Mouse (Mus musculus): ENCODE results near the gene Olfr1357.
"Not testable (repeated sequence)": the region's sequence is repeated elsewhere in the genome, so short reads cannot be mapped to it uniquely, and the experiment has no call there.

Gene Olfr1357

DNA sequence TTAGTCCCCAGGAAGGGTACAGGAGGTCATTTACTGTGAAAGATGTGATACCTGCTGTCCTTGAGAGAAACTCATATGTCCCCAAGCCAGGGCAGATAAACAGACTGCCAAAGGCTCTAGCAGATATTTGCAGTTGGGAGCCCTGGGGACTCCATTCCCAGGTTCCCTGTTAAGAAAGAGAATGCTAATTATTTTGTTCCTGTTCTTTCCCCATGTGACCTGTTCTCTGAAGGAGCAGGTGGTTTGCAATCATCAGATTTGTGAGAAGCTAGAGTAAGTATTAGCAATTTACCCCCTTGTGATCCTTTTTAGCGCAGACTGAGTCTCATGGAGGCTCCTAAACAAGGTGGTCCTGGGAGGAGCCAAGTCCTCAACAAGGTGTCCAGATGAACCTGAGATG is at the start of gene Olfr1357:
Gene Olfr1357 (minus strand): TSS at position 101 of the 400 bp plus-strand sequence.
- no peak for DNase-seq (ENCODE audit: low read depth, low spot score)

DNA sequence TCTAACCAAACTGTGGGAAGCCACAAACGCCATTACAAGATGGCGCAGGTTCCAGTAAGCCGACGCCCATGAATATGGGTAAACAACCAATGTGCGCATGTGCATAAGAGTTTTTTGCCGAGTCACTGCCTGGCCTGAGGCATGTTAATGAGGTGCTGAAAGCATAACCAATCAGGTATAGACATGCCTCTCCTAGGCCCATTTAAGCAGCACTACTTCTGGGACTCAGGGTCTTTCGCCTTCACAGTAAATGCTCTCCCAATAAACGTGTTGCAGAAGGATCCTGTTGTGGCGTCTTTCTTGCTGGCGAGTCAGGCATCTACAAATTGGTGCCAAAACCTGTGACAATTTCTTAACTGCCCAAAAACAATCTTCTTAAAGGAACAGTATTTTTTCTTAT is 48.8 kb upstream of the Olfr1357 start:
- not testable (repeated sequence) for DNase-seq (ENCODE audit: low read depth, low spot score)

DNA sequence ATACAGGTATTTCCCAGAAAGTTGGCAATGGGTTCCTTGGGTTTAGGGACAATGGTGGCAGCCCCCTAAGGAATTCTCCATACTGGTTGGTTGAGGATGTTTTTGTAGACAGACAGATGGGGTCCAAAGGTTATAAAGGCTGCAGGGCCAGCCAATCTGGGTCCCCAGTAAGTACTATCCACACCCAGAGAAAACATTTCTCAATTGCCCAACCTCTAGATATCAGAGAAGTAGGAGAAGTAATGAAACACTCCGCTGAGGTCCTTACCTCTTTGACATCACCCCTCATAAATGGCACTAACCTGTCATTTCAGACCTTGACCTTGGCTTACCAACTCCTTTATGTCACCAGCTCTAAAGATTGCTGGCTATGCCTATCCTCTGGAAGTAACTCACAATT is 46.7 kb upstream of the Olfr1357 start:
- DNase-seq (ENCODE audit: low read depth, low spot score): no peak

DNA sequence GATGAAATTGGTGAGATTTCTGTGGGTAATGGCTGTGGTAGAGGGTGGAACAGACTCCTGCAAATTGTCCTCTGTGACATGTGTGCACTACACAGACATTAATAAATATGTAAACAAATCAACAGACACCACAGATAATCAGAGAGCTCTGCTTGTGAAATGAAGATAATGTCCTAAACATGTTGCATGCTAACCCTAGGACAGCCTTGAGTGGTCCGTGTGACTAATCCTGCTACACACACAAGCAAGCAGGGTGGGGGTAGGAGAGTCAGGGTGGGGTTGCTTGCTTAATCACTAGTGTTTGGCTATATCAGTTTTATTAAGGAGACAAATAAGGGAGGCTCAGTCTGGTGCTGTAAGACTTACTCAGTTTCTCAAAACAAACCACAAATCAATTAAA is 43.3 kb upstream of the Olfr1357 start:
- no peak for DNase-seq (ENCODE audit: low read depth, low spot score)

DNA sequence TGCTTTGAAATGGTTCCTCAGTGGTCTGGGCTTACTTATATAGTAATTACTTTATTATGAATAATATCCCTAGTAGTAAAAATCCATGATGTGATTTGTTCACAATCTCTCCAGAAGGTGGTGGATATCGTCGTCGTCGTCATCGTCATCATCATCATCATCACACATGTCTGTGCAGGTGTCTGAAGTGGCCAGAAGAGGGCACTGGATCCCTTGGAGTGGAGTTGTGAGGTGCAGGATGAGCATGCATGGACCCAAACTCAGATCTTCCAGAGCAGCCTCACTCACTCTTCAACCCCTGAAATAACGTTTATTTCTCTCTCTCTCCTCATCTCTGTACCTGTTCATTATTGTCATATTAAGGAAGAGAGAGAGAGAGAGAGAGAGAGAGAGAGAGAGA is 14.4 kb upstream of the Olfr1357 start:
- DNase-seq (ENCODE audit: low read depth, low spot score): peak; percentile 16

DNA sequence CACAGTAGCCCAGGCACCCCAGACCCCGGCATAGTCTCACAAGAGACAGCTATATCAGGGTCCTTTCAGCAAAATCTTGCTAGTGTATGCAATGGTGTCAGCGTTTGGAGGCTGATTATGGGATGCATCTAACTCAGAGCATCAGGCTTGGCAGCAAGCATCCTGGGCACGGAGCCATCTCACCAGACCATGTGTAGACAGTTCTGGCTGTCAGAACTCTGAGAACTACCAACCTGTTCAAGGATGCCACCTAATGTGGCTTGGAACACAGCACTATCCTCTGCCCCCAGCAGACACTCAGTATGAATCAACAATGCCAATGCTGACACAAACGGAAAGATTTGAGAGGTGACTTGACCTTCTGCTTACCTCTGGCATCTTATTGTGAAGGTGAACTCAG is 12.3 kb upstream of the Olfr1357 start:
- DNase-seq (ENCODE audit: low read depth, low spot score): no peak

DNA sequence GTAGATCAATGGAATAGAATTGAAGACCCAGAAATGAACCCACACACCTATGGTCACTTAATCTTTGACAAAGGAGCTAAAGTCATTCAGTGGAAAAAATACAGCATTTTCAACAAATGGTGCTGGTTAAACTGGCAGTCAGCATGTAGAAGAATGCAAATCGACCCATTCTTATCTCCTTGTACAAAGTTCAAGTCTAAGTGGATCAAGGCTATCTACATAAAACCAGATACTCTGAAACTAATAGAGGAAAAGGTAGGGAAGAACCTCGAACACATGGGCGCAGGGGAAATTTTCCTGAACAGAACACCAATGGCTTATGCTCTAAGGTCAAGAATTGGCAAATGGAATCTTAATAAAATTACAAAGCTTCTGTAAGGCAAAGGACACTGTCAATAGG is 5.3 kb upstream of the Olfr1357 start:
- DNase-seq (ENCODE audit: low read depth, low spot score): not testable (repeated sequence)

DNA sequence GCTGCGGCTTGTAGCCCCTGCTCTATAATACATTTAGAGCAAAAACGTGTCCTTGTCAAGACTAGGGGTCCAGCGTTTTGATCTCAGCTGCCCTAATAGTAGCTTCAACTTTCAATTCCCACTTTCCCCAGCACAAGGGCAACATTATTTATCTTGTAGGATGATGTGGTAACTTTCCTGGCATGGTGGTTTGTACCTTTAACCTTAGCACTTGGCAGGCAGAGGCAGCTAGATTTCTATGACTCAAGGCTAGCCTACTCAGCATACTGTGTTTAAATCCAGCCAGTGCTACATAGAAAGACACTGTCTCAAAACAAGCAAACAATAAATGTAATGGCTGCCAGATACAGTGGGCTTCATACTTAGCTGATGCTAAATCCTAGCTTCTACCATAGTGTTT is 10.3 kb downstream of the Olfr1357 start:
- no peak for DNase-seq (ENCODE audit: low read depth, low spot score)

DNA sequence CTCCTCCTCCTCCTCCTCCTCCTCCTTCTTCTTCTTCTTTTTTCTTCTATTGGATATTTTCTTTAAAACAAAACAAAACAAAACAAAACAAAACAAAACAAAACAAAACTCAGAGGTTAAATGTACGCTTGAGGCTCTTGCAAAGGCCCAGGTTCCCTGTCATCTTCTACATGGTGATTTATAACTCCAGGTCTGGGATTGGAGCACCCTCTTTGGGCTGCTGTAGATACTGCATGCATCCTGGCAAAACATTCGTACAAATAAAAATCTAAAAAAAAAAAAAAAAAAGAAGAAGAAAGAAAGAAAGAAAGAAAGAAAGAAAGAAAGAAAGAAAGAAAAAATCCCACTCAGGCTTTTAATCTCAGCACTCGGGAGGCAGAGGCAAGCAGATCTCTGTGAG is 12.8 kb downstream of the Olfr1357 start:
- no peak for DNase-seq (ENCODE audit: low read depth, low spot score)

DNA sequence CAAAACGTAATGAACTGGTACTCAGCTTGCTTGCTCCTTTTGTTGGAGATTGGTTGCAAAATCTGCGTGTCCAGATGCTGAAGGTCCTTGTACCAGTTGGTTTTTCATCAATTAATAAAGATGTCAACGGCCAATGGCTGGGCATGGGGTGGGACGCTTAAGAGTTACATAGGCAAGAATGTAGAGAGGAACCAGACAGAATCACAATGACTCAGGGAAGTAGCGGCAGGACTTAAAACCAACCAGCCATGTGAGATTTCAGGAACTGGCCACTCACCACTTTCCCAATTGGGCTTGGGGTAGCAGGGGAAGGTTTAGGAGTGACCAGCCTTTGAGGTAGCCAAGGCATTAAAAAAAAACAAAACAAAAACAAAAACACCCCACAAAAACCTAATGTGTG is 18.0 kb downstream of the Olfr1357 start:
- DNase-seq (ENCODE audit: low read depth, low spot score): no peak

DNA sequence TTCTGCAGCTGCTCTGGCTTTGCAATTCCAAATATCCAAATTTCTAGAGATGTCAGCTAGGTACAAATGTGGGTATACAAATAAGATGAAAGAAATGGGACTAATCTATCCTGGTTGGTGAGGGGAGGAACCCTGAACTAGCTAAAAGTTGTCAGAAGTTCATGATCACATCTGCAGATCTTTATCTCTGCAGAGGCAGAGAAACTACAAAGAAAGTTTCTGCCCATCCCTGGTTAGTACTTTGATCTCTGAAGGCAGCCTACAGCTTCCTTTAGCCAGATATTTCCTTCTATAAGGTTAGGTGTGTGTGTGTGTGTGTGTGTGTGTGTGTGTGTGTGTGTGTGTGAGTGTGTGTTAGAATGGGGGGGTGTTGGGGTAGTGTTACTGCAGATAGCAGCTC is 23.3 kb downstream of the Olfr1357 start:
- no peak for DNase-seq (ENCODE audit: low read depth, low spot score)

DNA sequence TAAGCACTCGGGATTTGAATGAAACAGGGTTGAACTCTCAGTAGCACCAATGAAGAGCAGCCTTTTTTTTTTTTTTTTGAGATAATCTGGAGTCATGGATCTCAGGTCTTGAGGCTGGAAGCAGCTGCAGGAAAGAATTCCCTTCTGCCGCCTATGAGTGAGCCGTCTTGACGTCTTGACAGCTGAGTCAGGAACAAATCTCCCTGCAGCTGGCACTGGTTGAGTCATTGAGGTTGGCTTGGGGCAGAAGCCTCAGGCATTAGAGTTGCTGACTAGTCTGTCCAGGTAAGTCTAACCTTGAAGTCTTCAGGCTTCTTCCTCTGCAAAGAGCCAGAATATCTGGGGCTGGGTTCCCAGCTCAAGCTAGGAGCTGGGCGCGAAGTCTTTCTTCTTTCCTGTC is 23.7 kb downstream of the Olfr1357 start:
- DNase-seq (ENCODE audit: low read depth, low spot score): no peak

DNA sequence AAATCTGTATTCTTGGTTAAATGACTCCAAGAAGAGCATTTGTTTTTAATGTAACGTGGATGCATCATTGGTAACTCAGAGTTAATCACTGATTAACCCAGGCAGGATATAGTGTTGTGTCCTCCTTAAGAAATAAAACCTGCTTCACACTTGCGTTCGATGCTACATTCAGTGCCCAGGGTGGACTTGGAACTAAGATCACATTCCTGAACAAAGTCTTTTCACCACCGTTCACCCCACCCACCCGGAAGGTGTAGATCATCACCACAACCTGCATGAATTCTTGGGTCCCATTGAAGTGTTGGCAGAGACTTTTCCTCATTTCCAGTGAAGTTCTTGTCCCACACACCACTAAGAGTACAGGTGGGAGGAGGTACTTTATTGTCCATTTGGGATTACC is 24.1 kb downstream of the Olfr1357 start:
- DNase-seq (ENCODE audit: low read depth, low spot score): no peak

DNA sequence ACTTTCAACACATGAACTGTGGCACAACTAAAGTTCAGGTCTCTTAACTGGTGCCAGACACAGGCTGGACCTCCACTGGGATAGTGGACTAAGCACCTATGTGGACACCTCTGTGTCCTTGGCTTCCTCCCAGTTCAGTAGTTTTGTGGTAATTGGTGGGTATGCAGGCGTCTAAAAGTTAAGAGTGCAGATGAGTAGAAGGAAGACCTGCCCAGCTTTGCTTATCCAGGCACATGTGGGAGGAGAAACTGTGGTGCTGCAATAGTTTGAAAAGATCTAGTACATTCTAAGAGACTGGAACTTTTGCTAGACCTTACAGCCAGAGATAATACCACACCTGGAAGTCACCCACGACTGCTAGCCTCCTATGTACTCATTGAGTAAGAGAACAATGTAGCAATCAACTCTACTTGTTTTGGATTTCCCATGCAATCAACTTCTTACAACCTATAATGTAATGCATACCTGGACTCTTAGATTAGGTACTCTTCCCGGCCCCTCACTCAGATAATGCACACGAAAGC is 25.0 kb downstream of the Olfr1357 start:
- no peak for DNase-seq (ENCODE audit: low read depth, low spot score)

DNA sequence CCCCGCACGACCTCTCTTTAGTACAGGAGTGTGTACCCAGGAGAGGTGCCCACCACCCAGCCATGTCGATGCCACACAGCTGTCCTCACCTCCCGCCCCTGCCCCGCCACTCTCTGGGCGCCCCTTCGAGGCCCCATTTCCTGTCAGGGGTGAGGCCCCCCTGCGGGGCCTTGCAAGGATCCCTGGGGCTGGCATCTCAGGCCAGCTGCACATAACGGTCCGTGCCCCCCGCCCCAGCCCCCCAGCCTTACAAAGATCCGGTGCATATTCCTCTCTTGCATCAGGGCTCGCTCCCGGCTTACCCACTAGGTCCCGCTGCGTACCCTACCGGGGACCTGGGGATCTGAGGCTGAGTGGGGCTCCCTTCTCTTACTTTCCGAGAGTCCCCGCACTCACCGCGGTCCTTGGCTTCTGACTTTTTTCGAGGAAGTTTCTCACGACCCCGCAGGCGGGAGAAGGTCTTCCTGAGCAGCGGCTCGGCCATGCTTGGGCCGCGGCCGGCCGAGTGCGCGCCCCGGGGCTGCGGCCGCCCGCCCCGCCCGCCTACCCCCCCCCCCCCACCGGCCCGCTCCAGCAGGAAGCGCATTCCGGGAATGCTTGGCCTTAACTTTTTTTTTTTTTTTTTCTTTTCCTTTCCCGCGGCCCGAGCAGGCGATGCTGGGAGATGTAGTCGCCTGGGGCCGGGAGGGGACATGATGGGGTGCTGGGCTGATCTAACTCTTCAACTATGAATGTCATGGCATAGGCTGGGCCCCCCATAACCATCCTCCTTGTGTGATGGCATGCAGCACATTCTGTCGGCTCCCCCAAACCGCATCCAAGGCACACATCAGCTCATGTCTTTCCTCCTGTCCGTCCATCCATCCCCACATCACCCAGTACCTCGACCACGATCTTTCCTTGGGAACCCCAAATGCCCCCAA is 26.2 kb downstream of the Olfr1357 start, which contains the start of gene Syde1:
Gene Syde1 (minus strand): TSS at position 559 of the 923 bp plus-strand sequence.
- DNase-seq (ENCODE audit: low read depth, low spot score): no peak

DNA sequence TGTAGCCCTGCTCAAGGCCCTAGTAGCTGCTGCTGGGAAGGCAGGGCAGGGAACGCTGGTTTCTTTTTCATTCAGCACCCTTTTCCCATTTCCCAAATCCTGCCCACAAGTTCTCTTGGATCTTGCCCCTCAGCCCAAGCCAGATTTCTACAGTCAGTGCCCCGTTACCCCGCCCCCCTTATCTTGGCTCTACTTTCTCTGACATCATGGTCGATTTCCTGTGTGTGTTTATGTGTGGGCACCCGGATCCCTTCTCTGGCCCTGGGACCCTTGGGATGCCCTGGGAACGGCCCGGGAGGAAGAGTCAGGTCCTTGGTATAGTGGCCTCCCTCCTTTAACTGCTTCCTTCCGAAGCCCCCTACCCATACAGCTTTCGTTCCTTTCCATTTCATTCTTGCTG is 27.1 kb downstream of the Olfr1357 start:
- no peak for DNase-seq (ENCODE audit: low read depth, low spot score)

DNA sequence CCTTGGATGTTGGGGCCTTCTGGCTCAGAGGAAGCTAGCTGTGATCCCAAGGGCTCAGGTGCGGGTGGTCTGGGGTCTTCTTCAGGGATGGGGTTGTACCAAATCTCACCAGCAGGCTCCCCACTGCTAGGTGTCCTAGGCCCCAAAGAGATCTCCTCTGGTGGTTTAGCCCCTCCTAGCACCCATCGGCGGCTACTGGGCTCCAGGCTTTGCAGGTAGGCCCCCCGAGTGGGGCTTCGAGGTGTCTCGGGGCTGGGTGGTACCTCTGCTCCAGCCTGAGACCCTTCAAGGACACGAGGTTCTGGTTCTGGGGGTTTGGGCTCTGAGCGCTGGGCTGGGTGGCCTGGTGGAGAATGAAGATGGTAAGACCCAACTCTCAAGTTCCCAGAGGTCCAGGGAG is 28.0 kb downstream of the Olfr1357 start:
- DNase-seq (ENCODE audit: low read depth, low spot score): no peak

DNA sequence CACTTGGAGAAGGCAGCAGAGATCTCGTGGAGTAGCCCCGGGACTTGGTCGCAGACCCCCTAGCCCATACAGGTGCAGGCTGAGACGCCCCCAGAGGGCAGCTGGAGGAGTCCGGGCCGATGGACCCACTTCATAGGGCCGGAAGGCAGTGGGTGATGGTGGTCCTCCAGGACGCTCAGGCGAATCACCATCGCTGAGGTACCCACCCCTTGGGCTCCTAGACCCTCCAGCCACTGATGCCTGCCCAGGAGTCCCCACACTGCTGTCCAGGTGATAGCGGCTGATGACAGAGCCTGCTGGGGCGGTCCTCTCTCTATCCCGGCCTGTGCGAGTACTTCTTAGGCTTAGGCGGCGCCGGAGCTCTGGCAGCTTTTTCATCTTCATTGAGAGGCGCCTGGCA is 28.6 kb downstream of the Olfr1357 start:
- DNase-seq (ENCODE audit: low read depth, low spot score): no peak

DNA sequence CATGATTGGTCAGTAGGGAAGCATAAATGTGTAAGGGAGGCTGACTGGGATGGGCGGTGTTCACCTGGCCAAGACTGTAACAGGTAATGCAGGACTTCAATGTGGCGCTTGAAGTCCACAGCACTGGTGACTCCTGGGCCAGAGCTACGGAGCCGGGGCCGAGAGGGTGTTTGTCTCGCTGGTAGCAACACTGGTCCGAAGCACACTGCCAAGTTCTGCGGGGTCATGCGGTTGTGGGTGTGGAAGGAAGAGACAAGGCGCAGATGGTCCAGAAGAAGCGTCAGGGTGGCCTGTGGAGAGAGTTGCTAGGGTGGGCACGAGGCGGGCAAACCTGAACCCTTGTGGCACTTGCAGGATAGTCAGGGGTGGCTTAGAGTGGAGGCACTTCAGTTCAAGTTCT is 31.8 kb downstream of the Olfr1357 start:
- DNase-seq (ENCODE audit: low read depth, low spot score): no peak

DNA sequence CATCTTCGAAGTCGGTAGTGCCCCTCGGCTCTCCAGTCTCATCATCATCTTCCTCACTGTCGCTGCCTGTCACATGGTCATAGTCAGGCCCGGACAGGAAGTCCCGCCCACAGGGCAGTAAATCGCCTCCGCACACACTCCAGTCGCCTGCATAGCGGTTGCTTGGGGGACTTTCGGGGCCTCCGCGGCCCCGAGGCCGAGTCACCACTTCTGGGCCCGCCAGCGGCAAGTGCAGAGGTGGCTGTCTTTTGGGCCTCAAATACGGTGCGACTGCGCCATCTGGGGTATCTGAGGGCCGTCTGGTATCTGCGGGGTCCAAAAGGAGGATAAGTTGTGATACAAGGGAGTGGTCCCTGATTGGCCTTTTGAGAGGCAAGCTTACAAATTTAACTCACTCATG is 32.3 kb downstream of the Olfr1357 start:
- no peak for DNase-seq (ENCODE audit: low read depth, low spot score)

DNA sequence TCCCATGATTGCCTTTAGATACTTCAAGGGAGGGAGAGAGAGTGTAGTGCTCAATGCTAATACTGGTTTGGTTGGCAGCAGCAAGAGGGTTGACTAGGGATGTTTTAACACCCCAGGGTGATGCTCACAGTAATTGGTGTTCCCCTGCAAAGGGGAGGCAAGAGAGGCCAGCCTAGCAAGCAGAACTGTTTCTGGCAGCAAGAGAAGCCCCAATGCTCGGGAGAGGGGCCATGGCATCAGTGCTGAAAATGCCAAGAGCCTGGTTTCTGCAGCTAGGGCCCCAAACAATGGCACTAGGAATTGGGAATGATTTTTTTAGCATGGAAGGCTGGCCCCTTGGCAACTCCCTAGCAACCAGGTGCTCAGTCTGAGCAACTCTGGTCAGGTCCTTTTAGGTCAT is 32.9 kb downstream of the Olfr1357 start:
- DNase-seq (ENCODE audit: low read depth, low spot score): no peak

DNA sequence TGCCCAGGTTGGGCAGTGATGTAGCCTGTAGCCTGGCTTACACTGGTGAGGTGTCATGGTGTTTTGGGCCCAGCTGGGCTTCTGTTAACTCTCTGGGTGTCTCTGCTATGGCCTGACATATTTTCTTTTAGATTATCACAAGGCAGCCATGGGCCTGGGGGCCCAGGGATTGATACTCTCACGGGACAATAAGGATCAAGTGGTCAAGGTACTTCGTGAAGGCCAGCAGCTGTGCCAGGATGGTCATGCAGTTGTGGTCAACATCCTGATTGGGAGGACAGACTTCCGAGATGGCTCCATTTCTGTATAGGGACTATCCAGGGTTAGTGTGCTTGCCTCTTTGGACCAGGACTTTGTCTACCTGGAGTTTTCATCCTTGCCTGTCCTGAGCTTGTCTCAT is 33.9 kb downstream of the Olfr1357 start:
- no peak for DNase-seq (ENCODE audit: low read depth, low spot score)

DNA sequence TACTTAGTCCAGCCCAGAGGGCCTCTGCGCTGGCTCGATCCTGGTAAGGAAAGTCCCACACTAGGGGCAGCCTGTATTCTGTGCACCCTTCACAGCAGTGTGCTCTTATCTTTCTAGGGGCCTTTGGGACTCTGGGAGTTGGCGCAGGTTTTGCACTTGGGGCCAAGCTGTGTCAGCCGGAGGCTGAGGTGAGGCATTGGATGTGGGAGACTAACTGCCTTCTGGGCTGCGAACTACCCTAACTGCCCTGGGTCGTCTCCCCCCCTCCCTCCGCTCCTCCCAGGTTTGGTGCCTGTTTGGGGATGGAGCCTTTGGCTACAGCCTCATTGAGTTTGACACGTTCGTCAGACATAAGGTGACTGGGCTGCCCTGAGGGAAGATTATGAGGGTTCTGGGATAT is 34.5 kb downstream of the Olfr1357 start:
- no peak for DNase-seq (ENCODE audit: low read depth, low spot score)

All from WW6 (cell line).